Mouse (Mus musculus): ENCODE results near the gene Cyp21a1.
"Not testable (repeated sequence)": the region's sequence is repeated elsewhere in the genome, so short reads cannot be mapped to it uniquely, and the experiment has no call there.

Gene Cyp21a1

DNA sequence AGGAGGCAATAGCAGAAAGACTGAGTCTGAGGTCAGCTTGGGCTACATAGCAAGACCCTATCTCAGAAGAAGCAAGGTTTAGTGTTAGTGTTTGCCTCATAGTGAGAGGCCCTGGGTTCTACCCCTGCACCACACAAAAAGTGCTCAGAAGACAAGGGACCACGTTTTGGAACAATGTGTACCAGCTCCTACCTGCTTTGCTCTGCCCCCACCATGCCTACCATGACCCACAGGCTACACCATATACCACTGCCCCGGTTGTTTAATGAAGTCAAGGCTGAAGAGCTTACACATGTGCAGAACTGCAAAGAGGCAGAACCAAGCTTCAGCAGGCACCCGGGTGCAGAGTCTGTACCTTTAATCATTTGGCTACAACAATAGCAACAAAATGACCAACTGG is 2.8 kb upstream of the Cyp21a1 start:
- in situ Hi-C loops (cut with MboI, MseI) = no loop called here

DNA sequence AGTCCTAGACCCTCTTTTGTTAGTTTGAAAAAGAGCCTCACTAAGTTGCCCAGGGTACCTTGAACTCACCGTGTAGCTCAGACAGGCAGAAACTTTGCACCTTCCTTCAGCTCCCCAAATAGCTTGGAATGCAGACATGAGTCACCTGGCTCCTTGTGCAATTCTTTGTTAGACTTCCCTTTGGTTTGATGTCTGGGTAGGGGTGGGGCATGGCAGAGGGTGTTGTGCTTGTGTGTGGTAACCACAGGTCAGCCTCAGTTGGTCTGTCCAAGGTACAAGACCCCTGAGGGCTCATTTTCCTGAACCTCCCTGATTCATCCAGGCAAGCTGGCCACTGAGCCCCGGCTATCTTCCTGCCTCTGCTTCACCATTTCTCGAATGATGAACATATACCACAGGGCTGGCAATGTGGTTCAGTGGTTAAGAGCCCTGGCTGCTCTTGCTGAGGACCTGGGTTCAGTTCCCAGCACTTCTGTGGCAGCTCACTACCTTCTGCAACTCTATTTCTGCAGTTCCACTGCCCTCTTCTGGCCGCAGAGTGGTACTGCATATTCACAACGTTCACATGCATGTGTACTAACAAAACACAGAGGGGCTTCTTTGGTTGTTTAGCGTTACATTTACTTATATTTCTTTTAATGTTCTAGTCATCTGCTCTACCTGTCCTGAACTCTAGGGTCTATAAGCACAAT is 656 bp upstream of the Cyp21a1 start:
- in situ Hi-C loops (cut with MboI, MseI) = no loop called here

DNA sequence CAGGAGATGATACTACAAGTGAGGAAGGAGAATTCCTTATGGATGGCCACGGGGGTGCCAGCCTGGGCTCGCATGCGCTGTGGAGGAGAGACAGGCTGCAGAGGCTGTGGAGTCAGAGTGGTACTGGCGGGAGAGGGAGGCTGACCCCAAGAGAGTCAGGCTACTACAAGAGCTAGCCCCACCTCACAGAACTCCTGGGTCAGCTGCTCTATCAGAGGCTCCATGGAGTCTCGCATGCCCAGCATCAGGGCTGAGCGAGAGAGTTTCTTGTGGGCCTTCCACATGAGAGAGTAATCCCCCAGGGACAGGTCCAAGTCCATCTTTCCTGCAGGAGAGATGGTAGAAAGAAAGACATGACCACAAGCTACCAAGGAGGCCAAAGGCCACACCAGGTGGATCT is 994 bp downstream of the Cyp21a1 start:
- in situ Hi-C loops (cut with MboI, MseI) = not testable (repeated sequence)

DNA sequence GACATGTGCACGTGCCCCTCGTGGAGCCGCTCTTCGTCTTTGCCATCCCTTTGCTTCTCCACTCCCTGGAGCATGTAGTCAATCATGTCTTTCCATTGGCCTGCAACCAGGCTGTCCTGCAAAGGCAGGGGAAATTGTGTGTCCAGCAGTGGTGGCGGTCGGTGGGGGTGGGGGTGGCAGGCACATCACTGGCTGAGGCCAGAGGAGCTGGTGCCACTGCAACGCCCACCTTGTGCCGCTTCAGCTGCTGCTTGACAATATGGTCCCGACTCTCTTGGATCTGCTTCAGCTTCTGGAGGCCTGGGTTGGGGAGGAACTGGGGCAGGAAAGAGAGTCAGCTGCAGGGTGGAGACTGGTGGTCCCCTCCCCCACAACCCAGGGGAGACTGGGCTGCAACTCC is 1.6 kb downstream of the Cyp21a1 start:
- in situ Hi-C loops (cut with MboI, MseI) = not testable (repeated sequence)

DNA sequence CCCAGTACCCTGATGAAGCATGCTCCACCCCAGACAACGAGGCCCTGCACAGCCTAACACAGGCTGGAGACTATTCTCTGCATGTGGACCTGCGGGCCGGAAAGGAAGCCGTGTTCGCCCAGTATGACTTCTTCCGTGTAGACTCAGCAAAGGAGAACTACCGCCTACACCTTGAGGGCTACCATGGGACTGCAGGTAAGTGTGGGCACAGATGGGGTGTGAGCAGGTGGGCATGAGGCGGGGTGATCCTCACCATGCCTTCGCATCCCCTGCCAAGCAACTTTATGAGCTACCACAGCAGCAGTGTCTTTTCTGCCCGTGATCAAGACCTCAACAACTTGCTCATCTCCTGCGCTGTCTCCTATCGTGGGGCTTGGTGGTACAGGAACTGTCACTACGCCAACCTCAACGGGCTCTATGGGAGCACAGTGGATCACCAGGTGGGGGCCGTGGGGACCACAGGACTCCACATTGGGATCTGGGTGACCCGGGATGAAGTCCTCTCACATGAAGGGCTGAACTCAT is 3.5 kb downstream of the Cyp21a1 start:
- in situ Hi-C loops (cut with MboI, MseI) = not testable (repeated sequence)

DNA sequence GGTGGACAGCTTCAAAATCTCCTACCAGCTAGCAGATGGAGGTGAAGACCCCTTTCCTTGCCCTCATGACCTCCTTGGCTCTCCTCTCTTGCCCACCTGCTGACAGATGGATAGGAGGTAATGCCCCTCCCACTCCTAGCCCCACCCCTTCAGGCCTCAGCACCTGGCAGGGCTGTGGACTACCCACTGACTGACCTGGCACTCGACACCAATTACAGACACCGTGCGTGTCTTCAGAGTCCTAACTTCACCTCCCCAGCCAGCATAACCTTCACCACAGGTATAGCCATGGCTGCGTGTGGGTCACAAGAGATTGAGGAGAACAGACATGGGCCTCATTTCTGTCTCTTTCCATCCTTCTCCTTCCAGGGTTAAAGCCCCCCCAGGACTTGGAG is 4.8 kb downstream of the Cyp21a1 start:
- in situ Hi-C loops (cut with MboI, MseI) = no loop called here

DNA sequence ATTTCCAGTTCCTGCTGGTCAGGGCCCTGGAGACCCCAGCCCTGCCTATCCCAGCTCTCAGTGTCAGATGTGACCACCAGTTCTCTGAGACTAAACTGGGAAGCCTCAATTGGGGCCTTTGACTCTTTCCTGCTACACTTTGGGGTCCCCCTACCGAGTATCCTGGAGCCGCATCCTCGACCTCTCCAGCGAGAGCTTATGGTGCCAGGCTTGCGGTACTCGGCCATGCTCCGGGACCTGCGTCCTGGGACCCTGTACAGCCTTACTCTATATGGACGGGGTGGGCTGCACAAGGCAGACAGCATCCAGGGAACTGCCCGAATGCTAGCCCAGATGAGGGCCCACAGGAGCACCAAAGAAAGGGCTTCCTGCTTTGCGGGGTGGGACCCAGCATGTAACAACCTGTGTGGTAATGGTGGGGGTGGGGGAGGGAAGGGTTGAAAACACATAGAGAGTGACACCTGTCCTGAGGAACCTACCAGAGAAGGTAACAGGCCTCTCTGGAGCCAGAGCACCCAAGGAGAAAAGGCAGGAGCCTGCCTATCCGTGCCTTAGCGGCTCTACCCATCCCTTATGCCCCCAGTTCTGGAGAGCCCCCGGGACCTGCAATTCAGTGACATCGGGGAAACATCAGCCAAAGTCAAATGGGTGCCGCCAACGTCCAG is 5.4 kb downstream of the Cyp21a1 start:
- in situ Hi-C loops (cut with MboI, MseI) = no loop called here

DNA sequence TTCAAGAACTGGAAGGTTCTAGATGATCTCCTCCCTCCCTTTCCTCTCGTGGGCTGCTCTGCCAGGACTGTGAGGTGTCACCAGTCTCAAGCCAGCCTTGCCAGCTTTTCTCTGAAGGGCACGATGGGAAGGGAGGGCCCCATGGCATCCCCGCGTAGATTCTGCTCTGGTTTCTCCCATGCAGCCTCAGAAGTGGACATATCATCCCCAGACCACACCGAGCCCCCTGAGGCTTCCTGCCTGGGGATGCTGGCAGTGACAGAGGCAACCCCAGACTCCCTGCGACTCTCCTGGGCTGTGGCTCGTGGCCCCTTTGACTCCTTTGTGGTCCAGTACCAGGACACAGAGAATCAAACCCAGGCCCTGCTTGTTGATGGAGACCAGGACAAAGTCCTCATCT is 6.3 kb downstream of the Cyp21a1 start:
- in situ Hi-C loops (cut with MboI, MseI) = not testable (repeated sequence)

DNA sequence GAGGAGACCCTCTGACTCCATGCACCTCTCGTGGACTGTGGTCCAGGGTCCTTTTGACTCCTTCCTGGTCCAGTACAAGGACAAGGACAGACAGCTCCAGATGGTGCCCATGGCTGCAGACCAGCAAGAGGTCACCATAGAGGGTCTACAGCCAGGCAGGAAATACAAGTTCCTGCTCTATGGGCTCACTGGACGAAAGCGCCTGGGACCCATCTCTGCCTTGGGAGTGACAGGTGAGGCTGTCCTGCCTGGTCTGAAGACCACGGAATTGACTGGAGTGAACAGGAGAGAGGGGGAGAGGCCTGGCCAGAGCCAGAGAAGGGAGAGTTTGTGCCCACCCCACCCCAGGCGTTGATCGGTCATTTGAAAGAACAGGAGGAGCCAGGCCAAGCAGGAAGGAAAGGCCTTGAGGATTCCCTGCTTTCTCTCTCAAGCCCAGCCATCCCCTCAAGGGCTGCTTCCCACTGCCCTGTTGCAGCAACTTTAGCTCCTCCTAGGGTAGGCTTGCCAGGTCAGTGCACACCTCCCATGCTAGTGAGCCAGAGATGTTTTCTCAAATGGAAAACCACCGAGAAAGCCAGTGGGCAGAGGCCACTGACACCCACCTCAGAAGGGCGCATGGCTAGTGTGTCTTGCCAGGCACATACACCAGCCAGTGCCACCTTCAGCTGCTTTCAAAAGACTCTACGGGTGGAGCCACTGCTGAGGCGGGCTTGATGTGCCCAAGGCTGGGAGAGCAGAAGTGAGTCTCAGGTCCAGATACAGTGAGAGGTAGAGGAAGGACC is 7.0 kb downstream of the Cyp21a1 start:
- in situ Hi-C loops (cut with MboI, MseI) = not testable (repeated sequence)

DNA sequence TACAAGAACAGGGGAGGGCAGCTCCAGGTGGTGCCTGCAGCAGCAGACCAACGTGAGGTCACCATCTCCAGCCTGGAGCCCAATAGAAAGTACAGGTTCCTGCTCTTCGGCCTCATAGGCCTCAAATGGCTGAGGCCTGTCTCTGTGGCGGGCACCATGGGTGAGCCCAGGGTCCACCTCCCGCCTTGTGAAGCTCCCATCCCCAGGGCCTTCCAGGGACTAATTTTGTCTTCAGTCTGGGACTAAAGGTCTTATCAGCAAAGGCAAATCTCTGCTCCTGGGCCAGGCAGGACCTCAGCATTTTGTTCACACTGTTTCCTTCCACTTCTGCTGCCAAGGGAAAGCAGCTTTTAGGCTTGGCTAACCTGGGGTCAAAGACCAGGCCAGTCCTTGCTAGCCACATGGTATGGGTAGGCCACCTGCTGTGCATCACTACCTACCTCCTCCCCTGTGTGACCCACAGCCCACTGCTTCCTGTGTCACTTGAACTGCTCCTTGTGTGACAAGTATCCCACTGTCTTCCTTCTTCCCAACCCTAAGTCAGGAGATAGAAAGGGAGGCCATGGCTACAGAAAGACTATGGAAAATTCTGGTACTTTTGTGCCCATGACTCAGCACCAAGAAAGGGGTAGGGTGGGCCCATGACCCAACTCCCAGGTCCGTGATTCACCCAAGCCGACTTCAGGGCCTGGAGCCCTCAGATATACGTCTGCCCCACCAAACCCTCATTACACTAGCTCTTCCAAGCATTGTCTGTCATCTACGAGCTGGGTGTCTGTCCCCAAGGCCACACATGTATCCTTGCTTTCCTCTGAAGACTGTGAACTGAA is 7.8 kb downstream of the Cyp21a1 start:
- in situ Hi-C loops (cut with MboI, MseI) = no loop called here

DNA sequence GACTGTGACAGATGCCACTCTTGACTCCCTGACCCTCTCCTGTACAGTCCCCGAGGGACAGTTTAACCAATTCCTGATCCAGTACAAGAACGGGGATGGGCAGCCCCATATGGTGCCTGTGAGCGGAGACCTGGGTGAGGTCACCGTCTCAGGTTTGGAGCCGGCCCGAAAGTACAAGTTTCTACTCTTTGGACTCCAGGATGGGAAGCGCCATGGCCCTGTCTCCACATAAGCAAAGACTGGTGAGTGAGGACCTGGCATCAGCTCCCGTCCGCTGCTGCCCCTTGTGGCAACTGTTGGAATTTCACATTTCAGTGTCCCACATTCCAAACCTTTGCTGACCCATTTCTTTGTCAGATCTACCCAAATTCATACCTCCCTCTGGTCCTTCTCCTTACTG is 8.7 kb downstream of the Cyp21a1 start:
- in situ Hi-C loops (cut with MboI, MseI) = no loop called here

DNA sequence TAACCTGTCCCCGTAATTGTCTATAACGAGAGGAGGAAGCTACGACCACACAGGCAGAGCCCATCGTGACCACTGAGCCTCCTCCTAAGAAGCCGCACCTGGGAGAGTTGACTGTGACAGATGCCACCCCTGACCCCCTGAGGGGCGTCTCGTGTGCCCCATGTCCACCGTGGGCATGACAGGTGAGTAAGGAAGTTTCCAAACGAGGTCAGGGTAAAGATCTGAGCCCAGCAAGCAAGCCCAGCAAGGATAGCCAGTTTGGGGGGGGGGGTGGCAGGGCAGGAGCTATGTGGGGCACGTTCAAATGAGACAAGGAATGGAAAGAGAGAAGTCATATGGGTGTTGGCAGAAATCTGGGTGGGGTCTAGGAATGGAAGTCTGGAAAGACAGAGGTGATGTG is 9.3 kb downstream of the Cyp21a1 start:
- in situ Hi-C loops (cut with MboI, MseI) = no loop called here

DNA sequence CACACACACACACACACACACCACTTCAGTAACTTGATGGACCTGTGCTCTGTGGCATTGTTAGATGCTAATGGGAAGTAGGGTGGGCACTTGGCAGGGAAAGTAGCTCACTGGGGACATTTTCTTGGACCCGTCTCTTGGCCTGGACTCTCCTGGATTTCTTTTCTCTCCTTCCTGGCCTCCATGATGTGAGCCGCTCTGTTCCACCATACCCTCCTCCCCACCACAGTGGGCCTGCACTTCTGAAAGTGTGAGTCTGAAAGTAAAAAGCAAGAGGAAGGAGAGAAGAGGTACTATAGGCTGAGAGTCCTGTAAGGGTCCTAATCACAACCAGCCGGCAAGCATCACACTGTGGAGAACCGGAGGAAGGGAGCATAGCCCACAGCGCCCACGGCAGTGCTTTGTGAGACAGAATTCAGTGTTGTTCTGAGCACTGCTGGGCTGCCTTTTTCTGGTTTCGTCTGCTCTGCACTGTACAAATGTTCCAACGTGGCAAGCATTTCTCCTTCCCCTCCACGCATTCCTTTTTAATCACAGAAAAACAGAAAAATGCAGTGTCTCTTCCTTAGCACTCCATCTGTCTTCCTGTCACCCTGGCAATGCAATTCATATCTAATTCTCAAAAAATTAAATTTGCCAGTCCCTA is 26.6 kb downstream of the Cyp21a1 start:
- in situ Hi-C loops (cut with MboI, MseI) = no loop called here

DNA sequence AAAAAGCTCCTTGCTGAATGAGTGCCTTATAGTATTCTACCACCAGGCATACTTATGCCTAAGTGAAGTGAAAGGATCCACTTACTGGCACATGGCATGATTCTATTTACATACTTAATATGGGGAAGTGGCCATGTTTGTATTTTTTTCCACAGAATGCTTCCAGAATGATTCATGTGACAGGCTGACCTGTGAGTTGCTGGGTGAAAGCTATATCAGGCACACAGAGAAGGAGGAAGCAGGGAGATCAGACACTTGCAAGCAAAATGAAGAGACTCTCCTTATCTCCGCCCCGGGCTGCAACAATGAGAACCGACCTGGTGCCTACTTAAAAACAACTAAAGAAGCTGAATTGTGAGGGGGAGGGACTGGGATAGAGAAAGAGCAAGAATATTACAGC is 42.9 kb downstream of the Cyp21a1 start:
- in situ Hi-C loops (cut with MboI, MseI) = no loop called here

Data from regulatory T cell (primary cell).